13 mouse cellular contexts compared by ENCODE assay signal in genomic region chr7:68130950-68131580, GRCm38 (mm10).
A peak's percentile ranks its signal among the peaks of the same experiment; 100 is the strongest.
DNase-seq lines count a peak whose midpoint lies in the region.
"Had no signal": no experiment of that assay in that cellular context is flagged by ENCODE, and none has a peak within 500 bp of the region (broad histone marks: within the 10 kb centered on the region; RNA-seq: fewer than 3 reads in every experiment).

No protein-coding gene starts in this region.

- no peaks in the 10 kb centered on the region for H3K27me3 ChIP-seq in limb, embryonic 10.5 days (ENCODE audit: low read depth, poor library complexity, severe bottlenecking)
- H3K27me3 ChIP-seq: embryonic facial prominence, embryonic 12.5 days had no signal

- peaks cover 45% of the 10 kb centered on the region for H3K4me1 ChIP-seq in limb, embryonic 10.5 days

- no peaks in the 10 kb centered on the region for H3K36me3 ChIP-seq in limb, embryonic 10.5 days
- H3K36me3 ChIP-seq: embryonic facial prominence, embryonic 12.5 days had no signal

- peak; percentile 40 to 47 for DNase-seq in heart, postnatal 10 days
- no peak for DNase-seq in heart, postnatal 36 days
- peak; percentile 62 for DNase-seq in adipocyte (ENCODE audit: low spot score)
- peak; percentile 72 to 77 for DNase-seq in cerebellum, postnatal 10 days
- DNase-seq in limb, embryonic 10.5 days (ENCODE audit: low spot score), result no peak
- DNase-seq in yolk sac, embryonic 10.5 days (ENCODE audit: low spot score), result no peak
- DNase-seq in layer of hippocampus, adult 8-10 months (ENCODE audit: low spot score in 2 of 2), result no peak
- no peak for DNase-seq in ovary, adult 18-20 months (ENCODE audit: low spot score)
- DNase-seq: adrenal gland, postnatal 14 days; gastrocnemius, postnatal 14 days; layer of hippocampus, adult 9-11 months; thymus, postnatal 14 days had no signal

- no peak overlapping the region for H3K4me3 ChIP-seq in limb, embryonic 10.5 days

- peak overlapping the region; percentile 93 for H3K27ac ChIP-seq in limb, embryonic 10.5 days

- no peaks in the 10 kb centered on the region for H3K9me3 ChIP-seq in limb, embryonic 10.5 days (replicated peaks)
- H3K9me3 ChIP-seq: embryonic facial prominence, embryonic 12.5 days had no signal

- intact Hi-C loops in heart, postnatal 10 days (cut with DNase I), result loop anchor here (1.0 to 5.0 kb wide), 4 partner anchors 46 to 226 kb away; no protein-coding TSS in a partner anchor
- intact Hi-C loops in heart, postnatal 36 days (cut with DNase I), result loop anchor here (1.0 to 2.0 kb wide), 2 partner anchors 170 to 180 kb away; no protein-coding TSS in a partner anchor

- WGBS in limb, embryonic 10.5 days, result 75% methylated on average over 13 of the region's 13 CpGs

Comparison
In these comparisons a context has a peak if more than half of its experiments do, and no peak if none do; other contexts are left out.
1. DNase-seq: peak in heart, postnatal 10 days (2 of 2), adipocyte (single experiment) and cerebellum, postnatal 10 days (2 of 2); none in heart, postnatal 36 days (0 of 2), limb, embryonic 10.5 days (single experiment), yolk sac, embryonic 10.5 days (single experiment), layer of hippocampus, adult 8-10 months (0 of 2) and ovary, adult 18-20 months (single experiment).